Mouse (Mus musculus): ENCODE measurements around the gene Cbx7.

Cbx7 gene

DNA sequence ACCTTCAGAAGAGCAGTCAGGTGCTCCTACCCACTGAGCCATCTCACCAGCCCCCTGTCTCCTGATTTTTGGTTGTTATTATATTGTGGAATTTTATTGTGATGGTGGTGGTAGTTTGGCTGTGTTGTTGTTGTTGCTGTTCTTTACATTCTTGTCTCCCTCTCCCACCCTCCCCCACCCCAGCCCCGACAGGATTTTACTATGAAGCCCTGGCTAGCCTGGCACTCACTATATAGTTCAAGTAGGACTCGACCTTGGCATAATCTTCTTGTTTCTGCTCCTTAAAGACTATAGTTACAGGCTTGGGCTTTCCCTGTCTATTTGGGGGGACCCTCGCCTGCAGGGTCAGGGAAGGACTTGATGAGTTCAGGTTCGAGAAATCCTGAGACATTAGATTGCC is 76.6 kb downstream of the Cbx7 start:
- DNase-seq (ENCODE audit: low spot score in 2 of 2), result no peak

DNA sequence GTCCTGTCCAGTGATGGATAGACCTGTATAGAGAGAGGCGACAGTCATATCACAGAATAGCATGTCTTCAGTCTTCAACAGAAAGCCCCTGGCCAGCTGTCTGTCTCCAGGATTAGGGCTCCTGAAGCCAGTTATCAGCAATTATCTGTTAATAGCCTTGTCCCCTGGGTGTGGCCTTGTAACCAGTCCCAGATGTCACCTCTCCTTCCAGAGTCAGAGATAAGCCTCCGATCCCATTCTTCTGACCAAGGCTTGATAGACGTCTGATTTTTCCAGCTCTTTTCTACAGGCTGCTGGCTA is 77.1 kb downstream of the Cbx7 start:
- DNase-seq (ENCODE audit: low spot score in 2 of 2), result no peak

DNA sequence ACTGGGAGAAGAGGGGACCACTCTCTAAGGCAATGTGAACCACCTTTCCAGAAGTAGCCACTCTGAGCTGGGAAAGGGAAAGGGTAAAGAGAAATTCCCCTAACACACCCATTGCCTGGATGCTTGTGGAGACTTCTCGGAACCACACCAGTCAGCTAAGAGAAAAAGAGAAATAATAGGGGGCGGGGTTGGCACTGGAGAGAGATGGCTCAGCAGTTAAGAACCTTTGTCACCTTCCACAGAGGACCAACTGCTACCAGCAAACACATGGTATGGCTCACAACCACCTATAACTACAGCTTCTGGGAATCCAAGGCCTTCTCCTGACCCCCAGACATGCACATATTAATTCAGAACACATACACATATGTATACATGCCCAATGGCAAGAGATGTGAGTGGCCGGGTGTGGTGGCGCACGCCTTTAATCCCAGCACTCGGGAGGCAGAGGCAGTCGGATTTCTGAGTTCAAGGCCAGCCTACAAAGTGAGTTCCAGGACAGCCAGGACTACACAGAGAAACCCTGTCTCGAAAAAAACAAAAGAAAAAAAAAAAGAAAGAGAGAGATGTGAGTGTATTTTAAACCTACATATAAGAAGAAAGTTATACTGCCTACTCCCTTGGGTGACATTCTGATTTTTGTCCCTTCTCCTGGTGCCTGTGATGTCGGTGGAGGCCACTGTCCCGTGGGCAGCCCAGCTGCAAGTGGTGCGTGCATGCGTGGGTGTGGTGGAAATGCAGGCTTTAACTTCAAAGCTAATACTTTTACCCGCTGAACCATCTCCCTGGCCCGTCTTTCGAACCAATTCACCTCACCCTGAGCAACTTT is 77.7 kb downstream of the Cbx7 start:
- DNase-seq (ENCODE audit: low spot score in 2 of 2), result no peak

DNA sequence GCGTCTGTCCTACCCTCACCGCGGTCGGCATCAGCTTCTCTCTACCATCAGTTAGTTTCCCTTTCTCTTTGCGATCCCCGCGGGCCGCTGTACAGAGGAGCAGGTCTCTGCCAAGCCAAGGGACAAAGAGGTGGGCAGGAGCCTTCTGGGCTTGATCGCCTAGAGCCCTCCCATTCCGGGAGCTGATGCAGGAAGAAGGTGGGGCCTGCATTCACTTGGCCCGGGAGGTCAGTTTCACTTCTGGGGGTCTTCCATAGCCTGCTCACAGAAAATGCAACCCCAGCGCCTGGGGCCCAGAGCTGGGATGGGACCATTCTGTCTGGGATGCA is 78.7 kb downstream of the Cbx7 start:
- peak in 1 of 2 experiments; percentile 28 for DNase-seq (ENCODE audit: low spot score in 2 of 2)

DNA sequence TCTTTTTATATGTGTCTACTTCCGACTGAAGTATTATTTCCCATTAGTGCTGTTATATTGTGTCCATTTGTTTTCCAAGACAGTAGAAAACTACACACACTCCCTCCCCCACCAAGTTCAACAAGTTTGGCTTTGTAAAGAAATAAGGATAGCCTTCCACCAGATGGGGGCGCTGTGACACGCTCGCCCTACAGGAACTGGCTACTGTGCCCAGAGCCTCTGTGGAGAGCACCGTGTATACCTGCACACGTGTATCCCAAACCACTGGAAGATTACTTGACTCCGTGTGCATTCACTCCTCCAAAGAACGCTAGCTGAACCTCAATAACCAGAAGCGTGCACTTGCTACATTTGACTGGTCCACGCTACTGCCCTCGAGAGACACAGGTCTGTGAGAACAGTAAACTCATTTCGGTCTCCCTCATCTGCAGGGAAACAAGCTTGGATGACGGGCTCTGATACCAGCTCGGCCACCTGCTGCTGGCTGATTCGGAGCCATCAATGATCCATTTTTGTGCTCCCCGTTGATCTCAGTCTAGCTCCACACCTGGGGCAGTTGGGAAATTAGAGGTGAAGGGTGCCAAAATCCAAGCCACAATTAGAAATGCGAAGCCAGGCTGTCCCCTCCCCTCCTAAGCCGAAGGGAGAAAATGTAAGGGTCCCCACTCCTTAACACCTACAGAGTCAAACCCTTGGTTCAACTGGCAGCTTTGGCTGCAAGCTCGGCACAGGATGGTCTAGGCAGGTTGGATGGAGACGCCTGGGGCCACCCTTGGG is 79.3 kb downstream of the Cbx7 start, which contains the start of gene Apobec3:
Apobec3 (plus strand) TSS at position 224 of the 777 bp plus-strand sequence.
- DNase-seq (ENCODE audit: low spot score in 2 of 2), result peak; percentile 54 to 62

DNA sequence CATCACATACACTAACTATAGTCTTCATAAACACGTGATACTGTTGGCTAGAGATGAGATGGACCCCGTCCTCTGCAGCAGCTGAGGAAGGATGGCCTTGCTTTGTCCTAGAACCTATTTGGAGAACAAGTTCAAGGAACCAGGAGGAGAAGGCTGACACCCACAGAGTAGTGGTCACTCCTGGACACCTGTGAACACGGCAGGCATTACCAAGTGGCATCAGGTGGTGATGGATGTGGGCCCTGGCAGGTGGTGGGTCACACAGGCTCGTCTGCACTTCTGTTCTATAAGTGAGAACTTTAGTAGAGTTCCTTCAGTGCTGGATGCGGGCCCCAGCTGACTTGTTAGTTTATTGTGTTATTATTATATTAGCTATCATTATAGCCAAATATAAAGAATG is 86.1 kb downstream of the Cbx7 start:
- DNase-seq (ENCODE audit: low spot score in 2 of 2), result no peak

DNA sequence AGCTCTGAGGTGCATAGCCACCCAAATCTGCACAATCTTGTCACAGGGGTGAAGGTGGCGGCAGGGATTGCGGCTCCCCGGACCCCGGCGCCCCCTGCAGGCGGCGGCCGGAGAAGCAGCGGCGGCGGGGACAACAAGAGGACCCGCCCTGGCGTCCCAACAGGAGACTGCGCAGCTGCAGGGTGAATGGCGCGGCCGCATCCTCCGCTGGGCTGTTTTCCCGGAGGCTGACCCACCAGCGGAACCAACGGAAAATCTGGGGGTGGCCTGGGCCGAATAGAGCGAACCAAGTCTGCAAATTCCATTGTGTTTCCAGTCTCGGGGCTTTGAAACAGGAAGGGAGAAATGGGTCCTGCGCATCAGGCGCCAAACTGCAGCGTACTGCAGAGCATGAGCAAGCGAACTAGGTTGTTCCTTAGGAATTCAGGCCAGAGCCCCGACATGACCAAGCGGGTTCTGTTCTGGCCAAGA is 87.5 kb downstream of the Cbx7 start:
- peak; percentile 96 to 97 for DNase-seq (ENCODE audit: low spot score in 2 of 2)

DNA sequence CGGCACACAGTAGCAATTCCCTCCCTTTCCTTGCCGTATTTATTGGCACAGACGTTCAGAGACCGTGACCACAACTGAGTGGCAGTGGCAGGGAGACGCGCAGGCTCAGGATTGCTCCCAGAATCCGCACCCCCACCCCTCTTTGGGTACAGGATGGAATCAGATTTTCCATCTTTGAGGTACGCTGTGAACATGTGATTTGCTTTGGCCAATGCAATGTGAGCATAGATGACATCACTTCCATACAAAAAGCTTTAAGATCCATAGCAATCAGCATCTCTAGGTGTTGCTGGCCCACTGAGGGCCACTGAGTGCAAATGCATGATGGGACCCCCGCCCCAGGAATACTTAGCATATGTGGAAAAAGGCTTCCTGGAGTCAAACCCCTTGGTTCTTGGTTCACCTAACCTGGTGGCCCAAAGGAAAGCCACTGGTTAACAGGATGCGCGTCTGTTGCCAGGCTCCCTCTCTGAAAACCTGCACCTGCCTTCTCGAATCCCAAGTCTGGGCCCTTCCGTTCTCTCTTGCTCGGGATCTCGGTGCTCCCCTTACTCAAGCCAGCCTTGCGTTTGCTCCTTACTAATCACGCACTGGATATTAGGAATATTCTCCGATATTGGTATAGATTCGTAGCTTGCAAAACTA is 88.2 kb downstream of the Cbx7 start:
- DNase-seq (ENCODE audit: low spot score in 2 of 2), result peak in 1 of 2 experiments; percentile 38

DNA sequence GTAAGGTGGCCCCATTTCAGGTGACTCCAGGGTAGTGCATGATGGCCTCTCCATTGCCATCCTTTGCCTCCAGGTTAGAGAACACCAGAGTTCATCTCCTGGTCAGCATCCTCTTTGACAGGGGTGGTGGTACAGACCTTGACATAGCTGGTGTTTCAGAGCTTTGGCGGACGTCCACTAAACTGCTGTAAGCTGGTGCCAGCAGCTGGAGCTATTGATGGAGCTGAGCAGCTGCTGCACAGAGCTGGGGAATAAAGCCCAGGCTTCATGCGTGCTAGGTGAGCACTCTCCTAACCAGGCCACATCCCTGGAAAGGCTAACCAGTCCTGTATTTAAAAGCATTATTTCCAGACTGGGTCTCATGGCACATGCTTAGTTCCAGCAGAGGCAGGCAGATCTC is 90.4 kb downstream of the Cbx7 start:
- DNase-seq (ENCODE audit: low spot score in 2 of 2), result no peak

DNA sequence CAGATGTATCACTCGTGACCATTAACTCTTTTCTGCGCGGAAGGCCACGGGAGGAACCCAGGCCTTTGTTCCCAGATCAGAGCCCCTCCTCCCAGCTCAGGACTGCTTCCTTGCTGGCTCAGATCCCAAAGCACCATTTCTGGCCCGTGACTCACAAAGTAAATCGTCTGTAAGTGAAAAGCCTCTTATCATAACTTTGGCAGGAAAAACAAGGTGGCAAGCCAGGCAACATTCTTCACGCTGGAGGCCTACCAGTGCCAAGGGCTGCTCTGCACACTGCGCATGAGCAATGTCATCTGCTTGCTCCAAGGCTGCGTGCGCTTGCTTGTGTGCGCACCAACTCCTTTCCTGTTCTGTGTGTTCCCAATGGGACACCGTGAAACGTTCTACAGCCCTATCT is 91.6 kb downstream of the Cbx7 start:
- peak in 1 of 2 experiments; percentile 66 for DNase-seq (ENCODE audit: low spot score in 2 of 2)

DNA sequence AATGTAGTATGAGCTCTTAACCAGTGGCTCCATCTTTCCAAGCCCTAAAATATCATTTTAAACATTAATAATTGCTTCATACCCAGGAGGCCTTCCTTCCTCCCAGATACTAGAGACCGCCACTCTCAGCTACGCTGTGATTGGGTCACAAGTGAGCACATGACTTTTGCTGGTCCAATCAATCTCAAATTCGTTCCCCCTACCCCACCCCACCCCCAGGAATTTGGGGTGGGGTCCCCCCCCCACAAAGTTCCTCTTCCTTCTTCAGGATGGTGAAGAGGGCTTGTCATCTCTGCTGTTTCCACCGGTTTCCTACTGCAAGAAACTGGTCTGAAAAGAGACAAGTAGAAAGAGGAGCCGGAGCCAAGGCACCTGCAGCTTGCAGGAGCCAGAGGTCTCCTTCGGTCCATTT is 92.2 kb downstream of the Cbx7 start:
- DNase-seq (ENCODE audit: low spot score in 2 of 2), result no peak

DNA sequence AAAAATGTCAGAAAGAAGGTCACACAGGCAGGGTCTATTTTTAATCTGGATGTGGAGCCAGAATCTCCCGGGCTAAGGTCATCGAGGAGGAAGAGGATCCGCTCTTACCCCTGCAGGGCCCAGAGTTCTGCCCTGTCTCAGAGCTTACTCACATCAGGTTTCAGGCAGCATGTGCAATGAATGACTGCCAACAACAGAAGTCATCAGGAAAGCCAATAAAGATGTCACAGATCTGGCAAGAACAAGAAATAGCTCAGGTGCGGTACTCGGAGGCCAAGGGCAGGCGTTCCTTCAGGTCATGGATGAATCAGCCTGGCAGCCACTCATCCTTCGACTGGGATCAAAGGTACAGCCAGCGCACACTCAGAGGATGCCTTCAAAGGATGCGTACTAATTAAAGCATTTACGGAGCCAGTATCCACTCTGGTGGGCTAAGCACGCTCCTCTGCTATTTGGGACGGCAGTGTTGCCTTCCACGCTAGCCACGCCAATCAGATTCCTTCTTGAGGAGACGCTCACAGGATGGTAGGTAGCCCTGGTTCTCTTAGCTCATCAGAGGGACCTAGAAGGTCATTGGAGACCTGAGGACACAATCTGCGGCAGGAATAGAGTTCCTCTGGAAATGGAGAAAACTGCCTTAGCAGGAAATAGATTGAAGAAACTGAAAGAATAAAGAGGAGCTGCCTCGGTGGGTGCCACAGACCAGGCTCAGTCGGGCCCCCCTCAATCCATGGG is 95.5 kb downstream of the Cbx7 start:
- no peak for DNase-seq (ENCODE audit: low spot score in 2 of 2)

DNA sequence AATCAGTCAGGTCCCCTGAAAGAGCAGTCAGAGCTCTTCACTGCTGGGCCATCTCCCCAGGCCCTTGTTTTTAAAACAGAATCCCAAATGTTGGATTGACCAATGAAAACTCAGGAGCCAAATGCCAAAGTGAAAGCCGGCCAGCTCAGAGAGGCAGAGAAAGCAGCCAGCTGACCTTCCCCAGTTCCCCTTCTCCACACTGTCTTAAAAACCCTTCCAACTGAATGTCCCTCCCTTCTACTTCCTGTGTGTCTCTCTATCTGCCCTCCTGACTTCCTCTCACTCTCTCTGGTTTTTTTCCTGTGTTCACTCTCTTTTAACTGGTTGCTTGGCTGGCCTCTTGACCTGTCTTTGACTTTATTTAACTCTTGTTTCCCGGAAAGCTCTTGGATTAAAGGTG is 96.9 kb downstream of the Cbx7 start:
- no peak for DNase-seq (ENCODE audit: low spot score in 2 of 2)

DNA sequence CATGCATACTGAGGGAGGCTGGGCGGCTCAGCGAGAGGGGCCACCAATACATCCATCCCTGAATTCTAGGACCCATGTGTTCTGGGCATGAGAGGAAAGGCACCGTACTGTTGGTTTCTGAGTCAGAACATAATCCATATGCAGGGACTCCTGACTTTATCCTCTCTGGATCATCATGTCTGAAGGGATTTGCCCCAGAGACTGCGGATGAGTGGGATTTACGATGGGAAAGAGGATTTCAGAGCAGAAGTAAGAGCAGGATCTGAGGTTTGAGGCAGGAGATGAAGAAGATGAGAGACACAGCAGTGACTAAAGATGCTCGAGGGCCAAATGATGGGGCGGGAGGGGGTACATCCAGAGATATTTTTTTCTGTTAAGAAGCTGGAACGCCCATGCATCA is 97.4 kb downstream of the Cbx7 start:
- no peak for DNase-seq (ENCODE audit: low spot score in 2 of 2)

DNA sequence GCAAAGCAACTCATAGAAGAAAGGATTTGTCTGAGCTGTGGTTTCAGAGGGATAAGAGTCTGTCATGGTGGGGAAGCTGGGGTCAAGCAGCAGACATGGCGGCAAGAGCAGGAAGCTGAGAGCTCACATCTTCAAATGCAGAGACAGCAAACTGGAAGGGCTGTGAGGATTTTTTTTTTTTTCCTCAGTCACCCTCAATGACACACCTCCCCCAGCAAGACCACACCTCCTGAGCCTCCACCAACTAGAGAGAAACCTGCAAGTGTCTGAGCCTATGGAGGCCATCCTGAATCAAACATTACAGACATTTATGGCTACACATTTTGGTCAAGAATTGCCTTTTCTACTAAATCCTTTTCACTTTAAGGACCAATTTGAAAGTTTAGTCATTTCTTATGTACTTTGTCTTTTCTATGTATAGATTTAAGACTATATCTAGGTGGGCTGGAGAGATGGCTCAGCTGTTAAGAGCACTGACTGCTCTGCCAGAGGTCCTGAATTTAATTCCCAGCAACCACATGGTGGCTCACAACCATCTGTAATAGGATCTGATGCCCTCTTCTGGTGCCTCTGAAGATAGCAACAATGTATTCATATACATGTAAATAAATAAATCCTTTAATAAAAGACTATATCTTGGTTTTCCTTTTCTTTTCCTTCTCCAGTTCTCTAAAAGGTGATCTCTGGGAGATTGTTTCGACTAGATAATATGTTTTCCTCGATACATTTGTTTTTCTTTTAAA is 103.5 kb downstream of the Cbx7 start:
- no peak for DNase-seq (ENCODE audit: low spot score in 2 of 2)

All from cerebellum, postnatal 4 days (tissue).